Mouse (Mus musculus) heart, adult 18-20 months (tissue): ENCODE data around the gene Apoh. TPM values are rescaled to one million over a fixed set of nuclear protein-coding genes. Genes with fewer than 3 reads are reported as not detected.

Source experiments
- total RNA-seq, 2 experiments: library from RNA; stranded (reverse); gene quantifications; 2 replicates each; pipeline ENCODE4 v1.2.3; 2021

The Apoh gene
- total RNA-seq, 2 experiments from 2014 or later: 0.22 TPM; not detected in 1

Other genes starting within 250 kb of the Apoh start
- gene Prkca, start 574 bp downstream of the Apoh start, total RNA-seq: 10 to 100 TPM; 35.5 to 36.3 TPM
- gene Cep112, start 81.8 kb downstream of the Apoh start, total RNA-seq: 10 to 100 TPM; 10.4 to 11.2 TPM